Mouse (Mus musculus) layer of hippocampus, postnatal 36 days (tissue): ENCODE measurements at regions not wholly inside any gene's neighbourhood (a gene's known extent, or its start where the extent isn't known, plus 50 kb on each side); places are given as distances from the start of the nearest gene placed in this dataset.

Experiments used
- DNase-seq, 2 experiments: peaks; one replicate each; pipeline ENCODE4 v3.0.0; 2022

DNA sequence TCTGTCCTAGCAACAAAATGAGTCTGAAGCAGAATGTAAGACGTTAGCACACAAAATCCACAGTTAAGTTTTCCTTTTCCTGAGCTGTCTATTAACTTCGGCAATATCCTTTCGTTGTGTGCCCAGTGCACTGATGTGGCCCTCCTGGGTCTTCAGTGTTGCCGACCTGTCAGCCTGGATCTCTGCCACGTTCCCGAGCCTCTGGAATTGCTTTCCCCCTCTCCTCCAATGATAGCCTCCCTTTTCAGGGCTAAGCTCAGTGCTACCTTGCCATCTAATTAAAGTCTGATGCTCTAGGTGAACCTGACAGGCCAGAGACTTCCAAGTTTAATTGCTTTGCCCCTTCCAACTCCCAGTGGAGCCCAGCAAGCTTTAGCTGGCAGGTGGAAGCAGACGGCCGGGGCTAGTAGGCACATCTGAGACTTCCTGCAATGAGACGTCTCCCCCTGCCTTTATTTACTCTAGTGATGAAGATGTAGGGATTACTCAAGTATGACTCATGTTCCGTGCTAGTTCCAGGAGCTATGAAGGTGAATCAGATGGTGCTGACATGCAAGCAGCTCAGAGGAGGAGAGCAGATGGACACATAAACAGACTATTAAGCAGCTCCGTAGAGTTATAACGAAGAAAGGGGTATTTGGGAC, 894.3 kb upstream of the Car8 start:
- no peak for DNase-seq

DNA sequence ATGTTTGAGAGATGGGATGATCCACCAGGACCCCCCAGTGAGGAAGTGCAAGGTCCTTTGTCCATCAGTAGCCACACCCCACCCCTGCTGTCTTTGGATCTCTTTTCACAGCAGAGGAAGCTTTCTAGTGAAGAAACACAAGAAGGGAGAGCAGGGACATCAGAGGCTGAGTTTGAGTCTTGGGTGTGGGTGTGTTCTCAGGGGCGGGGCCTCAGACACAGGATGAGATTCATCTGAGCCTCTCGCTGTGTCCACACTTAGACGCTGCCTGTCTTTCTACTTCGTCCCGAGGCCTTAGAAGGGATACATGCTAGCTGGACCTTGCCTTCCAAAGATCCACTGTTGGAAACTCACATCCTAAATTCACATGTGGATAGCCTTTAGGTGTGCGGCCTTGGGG, 893.5 kb upstream of the Car8 start:
- DNase-seq: no peak

DNA sequence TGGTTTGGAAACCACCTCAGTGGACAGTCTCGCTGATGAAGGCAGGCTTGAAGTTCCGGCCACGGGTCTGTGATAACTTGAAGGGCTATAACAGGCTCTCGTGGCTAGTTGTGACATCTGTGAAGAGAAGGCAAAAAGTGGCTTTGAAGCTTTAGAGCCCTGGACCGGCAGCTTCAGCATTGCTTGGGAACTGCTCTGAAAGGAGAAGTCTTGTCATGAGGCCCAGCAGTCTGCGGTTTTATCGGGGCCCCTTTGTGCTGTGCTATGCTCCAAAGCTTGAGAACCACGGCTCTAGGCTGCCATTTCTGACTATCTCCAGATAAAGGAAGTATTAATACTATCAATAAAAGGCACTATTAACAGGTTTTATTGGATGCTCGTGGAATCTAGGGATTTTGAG, 892.8 kb upstream of the Car8 start:
- DNase-seq: no peak

- no peak for DNase-seq
Measured at GRCm38 (mm10) chr4:9125236-9125963, 886.6 kb upstream of the Car8 start.

DNA sequence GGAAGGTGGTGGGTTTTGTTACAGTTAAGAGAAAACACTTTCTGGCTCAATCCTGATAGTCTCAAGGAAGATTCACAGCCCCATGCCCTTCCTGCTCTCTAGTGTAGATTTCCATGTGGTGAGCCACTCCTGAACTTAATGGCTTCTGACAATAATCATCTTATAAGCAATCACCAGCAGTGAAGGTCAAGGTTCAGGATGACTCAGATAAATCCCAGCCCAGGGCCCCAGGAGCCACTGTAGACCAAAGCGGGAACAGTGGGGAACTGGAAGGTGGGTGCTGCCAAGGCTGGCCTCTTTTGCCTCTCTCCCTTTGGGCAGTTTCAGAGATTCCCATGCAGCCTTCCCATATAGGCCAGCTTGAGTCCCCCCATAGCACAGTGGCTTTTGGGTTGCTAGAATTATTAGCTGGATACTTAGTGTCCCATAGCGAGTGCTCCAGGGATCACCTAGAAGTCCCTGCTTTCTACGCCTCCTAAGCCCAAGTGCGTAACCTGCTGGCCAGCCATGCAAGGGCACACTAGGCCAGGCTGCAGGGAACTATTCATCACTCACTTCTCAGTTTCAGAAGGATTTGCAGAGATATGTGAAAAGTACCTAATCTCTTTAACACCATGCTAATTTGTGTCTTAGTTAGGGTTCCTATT, 885.9 kb upstream of the Car8 start:
- no peak for DNase-seq

DNA sequence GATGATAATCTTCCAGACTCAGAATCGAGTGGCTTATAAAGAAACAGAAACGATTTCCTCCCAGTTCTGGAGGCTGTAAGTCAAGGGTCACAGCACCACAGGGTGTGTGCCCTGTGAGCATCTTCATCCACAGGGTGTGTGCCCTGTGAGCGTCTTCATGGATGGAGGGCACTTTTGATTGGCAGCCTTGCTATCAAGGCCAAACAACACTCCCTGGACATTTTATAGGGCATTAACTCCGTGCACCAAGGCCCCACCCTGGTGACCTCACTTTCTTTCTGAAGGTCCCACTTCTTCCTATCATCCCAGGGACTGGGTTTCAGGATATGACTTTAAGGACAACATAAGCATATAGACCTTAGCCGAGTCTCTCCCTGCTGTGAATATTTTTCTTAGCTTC, 885.3 kb upstream of the Car8 start:
- DNase-seq: no peak

DNA sequence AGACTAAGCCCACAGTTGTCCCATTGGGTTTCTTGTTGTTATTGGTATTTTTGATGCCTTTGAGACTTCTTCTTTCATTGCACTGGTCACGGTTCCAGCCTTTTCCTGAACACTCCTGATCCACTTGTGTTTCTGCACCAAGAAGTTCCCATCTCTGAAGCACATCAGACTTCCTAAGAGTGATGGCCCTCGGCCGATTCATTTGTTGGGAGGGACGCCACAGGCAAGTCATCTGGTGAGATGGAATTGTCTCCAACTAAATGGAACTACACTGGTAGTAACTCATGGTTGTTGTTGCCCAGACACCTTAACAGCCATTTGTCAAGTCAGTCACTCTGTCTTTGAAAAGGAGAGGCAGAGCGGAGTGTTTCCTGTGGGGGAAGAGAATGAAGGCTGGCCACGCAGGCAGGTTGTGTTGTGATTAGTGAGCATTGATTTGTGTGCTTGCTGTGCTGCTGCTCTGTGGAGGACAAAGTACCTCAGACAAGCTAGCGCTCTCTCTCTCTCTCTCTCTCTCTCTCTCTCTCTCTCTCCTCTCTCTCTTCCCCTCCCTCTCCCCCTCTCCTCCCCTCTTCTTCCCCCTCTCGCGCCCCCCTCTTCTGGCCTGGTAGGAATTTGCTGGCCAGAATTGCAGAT, 884.7 kb upstream of the Car8 start:
- no peak for DNase-seq

GRCm38 (mm10) chr4:9122639-9123286, 883.9 kb upstream of the Car8 start:
- no peak for DNase-seq

GRCm38 (mm10) chr4:9116955-9117647, 878.3 kb upstream of the Car8 start:
- no peak for DNase-seq

- DNase-seq: no peak
Measured at GRCm38 (mm10) chr4:9115874-9116273, 877.0 kb upstream of the Car8 start.

DNA sequence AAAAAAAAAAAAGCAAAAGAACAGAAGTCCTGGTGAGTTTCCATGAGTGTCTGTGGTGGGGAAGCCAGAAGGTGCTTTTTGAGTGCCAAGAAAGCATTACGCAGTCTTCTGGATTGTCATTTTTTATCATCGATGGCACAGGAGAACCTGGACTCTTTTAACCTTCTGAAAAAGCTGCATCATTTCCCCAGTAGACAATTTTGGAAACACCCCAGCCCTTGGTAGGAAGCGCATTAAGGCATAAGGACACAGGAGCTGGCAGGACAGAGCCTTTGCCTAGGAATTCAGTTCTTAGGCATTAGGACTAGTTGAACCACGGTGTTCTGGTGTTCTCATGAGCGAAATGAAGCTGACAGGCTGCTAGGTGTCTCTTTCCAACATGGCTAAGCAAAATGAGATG, 875.1 kb upstream of the Car8 start:
- no peak for DNase-seq

DNA sequence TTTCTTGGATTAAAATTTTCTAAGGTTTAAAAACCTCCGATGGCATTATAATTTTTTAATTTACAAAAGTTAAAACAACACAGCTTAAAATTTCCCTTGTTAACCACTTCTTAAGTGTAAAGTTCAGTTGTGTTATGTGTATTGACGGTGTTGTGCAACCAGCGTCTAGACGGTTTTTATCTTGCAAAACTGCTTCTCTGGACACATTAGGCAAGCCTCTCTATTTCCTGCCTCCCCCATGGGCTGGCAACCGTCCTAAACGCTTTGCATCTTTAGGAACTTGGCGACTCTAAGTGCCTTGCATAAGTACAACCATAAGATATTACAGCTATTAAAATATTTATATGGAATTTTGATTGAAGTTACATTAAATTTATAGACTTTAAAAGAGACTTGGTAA, 871.5 kb upstream of the Car8 start:
- no peak for DNase-seq

DNA sequence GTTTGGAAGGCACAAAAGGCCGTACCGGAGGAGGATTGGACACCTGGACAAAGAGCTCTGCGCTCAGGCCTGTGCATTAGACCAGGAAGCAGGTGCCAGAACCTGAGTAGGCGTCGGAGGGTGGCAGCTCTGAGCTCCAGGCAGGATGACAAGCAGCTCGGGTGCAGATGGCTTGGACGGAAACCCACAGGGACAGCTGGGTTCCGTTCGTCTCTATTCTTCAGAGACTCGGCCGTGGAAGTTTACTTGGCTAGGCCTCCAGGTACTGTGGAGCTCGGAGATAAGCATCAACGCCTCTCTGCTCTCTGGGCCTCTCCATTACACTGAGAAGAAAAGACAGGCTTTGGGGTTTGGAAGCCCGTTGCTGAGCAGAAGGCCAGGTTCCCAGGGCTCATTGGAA, 868.5 kb upstream of the Car8 start:
- peak; percentile 63 to 65 for DNase-seq

DNA sequence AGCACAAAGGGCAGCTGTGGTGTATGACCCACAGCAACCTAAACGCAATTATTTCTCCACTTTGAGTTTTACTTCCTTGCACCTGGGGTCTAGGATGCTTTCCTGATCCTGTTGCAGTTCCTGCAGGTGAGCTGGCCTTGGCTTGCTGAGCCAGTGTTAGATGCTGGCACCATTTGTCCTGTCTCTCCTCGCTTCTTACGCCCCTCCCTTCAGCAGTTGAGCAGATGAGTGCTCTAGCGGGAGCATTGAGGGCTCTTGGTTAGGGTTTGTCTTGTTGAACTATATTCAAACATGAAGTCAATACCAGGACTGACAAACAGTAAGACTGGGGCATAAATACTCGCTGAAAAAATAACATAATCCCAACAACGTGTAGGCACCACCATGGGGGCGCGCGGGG, 867.9 kb upstream of the Car8 start:
- DNase-seq: no peak

- no peak for DNase-seq
Measured at GRCm38 (mm10) chr4:9104657-9105056, 865.8 kb upstream of the Car8 start.

- DNase-seq: no peak
Measured at GRCm38 (mm10) chr4:9103958-9104357, 865.1 kb upstream of the Car8 start.

DNA sequence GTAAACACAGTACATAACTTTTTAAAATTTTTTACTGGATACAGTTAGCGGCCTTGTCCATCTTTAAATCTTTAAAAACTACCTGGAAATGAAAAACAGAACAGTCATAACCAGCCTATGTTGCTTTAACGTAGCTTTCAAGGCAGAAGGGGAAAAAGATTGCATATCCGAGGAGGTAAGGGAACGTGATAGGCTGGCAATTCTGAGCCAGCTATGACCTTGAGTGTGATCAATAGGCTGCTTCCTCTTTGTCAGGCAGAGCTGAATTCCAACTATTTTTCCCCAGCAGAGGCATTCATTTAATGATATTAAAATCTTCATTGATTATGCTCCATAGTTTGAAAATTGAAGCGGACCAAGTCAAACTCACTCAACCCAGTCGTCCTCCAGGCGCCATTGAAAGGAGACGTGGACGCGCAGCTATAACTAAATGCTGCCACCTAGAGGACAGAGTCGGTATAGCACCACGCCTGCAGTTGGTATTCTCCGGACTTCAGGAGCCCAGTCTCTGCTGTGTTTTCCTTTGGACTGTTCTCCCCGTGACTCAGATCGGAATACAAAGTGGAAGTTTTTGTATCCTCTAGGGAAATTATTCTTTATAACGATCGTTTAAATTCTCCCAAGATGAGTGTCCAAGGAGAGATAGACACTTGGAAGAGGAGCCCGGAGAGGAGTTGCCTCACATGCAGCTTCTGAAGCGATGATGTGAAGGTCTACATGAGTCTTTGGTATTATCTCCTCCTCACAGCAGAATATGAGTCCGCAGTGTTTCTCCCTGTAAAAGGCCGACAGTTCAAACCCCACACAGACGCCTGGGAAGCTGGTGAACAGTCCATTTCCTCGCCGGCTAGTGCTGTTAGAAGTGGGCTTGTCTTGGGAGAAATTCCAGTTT, 858.2 kb upstream of the Car8 start:
- peak; percentile 81 to 86 for DNase-seq

DNA sequence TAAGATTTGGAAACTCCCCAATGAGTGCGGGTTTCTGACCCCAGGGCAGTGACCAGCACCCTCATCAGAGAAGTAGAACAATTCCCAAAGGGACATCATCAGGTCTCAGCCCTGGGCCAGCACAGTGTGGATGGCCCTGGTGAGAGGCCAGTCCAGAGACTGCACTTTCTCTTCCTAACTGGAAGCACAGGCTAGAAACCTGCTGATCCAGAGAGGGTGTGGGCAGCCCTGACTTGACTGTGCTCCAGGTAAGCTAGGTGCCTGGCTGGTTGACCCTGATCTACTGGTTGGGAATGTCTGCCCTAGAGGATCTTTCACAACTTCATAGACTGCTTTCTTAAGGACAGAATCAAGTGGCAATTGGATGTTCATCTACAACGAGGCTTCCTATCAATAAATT, 857.4 kb upstream of the Car8 start:
- no peak for DNase-seq

GRCm38 (mm10) chr4:9095646-9096045, 856.8 kb upstream of the Car8 start:
- DNase-seq: no peak

GRCm38 (mm10) chr4:9094522-9094921, 855.7 kb upstream of the Car8 start:
- no peak for DNase-seq

DNA sequence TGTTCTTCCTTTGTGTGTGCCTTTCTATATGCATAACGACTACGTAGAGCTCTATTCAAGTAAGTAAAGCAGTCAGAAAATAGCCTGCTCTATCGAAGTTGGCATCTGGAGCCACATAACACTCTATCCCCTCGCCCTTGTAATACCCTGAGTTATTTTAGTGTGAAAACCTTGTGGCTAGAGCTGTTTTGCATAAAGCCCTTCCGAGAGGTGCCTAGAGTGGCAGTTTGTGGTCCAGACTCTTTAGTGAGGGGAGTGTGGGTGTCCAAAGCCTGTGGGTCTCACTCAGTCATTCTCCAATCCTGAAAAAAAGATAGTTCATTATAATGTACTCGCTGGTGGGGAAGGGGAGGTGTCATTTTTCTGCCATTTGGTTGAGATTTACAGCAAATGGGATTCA, 855.2 kb upstream of the Car8 start:
- no peak for DNase-seq
